Mouse (Mus musculus) erythroblast, embryonic 14.5 days (primary cell): Measurements from ENCODE around the gene Zfp358.

Source experiments
- GATA1 ChIP-seq: IDR thresholded peaks from 2 replicates; pipeline ENCODE4 v1.6.1; 2012; ENCODE audit warnings: low read length, inconsistent platforms, mixed read lengths
- TAL1 ChIP-seq: IDR thresholded peaks from 3 replicates; pipeline ENCODE4 v1.6.1; 2012; ENCODE audit warnings: low read length, inconsistent platforms, mixed read lengths

DNA sequence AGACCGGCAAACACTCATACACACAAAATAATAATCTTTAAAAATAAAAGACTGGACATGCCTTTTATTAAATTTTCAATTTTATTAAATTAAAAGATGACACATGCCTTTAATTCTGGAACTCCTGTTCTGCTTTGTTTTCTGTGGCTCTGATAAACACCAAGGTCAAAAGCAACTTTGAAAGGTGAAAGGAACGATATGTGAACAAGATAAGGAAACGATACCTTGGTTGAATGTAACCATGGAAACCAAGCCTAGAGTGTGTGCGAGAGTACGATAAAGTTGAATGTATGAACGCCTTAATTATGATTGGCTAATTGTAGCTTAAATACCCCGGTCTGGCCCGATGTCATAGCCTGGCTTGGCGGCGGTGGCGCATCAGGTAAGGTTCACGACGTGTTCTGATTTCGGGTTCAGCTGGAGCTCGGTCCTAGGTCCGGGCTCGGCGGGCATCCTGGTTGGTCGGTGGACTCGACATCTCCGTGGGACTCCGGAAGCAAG is 10.6 kb upstream of the Zfp358 start:
- TF ChIP-seq GATA1 (no peak), TAL1 (no peak)
